Mouse (Mus musculus) kidney, embryonic 16.5 days (tissue): ENCODE measurements around the gene Lpcat2b. TPM values are rescaled to one million over a fixed set of nuclear protein-coding genes. Genes with fewer than 3 reads are reported as not detected.

Experiments
- ATAC-seq: fragments of 200-750 bp; cut with Nextera tagmentation; 2 replicates; pipeline ENCODE4 v1.8.0; 2017; ENCODE audit warnings: moderate TSS enrichment; ENCODE audit not compliant: low FRiP score, low TSS enrichment
- H3K27ac ChIP-seq: fragments of 300-500 bp; sonication (generic); 2 replicates; pipeline ENCODE4 v1.5.1; 2014; ENCODE audit warnings: low read length
- H3K27me3 ChIP-seq: fragments of 300-500 bp; sonication (generic); 2 replicates; pipeline ENCODE4 v1.6.1; 2014; ENCODE audit warnings: low read length, control low read depth, mixed read lengths; ENCODE audit not compliant: insufficient read depth
- H3K36me3 ChIP-seq: fragments of 300-500 bp; sonication (generic); 2 replicates; pipeline ENCODE4 v1.6.1; 2014; ENCODE audit warnings: low read length, control low read depth, mixed read lengths; ENCODE audit not compliant: insufficient read depth
- H3K4me1 ChIP-seq: fragments of 300-500 bp; sonication (generic); 2 replicates; pipeline ENCODE4 v1.6.1; 2014; ENCODE audit warnings: low read length, control low read depth, mixed read lengths; ENCODE audit not compliant: insufficient read depth
- H3K4me2 ChIP-seq: fragments of 300-500 bp; sonication (generic); replicated peaks from 2 replicates; pipeline ENCODE4 v1.6.1; 2014; ENCODE audit warnings: low read depth, low read length
- H3K4me3 ChIP-seq: fragments of 300-500 bp; sonication (generic); 2 replicates; pipeline ENCODE4 v1.5.1; 2014; ENCODE audit warnings: mild to moderate bottlenecking, low read length
- H3K9ac ChIP-seq: fragments of 300-500 bp; sonication (generic); replicated peaks from 2 replicates; pipeline ENCODE4 v1.6.1; 2014; ENCODE audit warnings: low read length
- H3K9me3 ChIP-seq: fragments of 300-500 bp; sonication (generic); 2 replicates; pipeline ENCODE4 v1.6.1; 2016; ENCODE audit warnings: low read length, control low read depth
- WGBS: fragments of 180-500 bp; shearing (Covaris S2); extraction: QIAGEN DNeasy Blood & Tissue Kit; methylation state at CpG from one replicate; pipeline ENCODE4 v1.1.7; 2014; 5-methylcytosine and 5-hydroxymethylcytosine counted together
- polyA plus RNA-seq: library from polyadenylated mRNA; unstranded; fragments of >200 nt; fragmentation: Nextera tagmentation; extraction: Ambion mirVana; gene quantifications from 2 replicates; pipeline ENCODE4 v1.2.1, GENCODE M21; 2015

Lpcat2b gene
- polyA plus RNA-seq, 1 experiment from 2014 or later, result not detected

DNA sequence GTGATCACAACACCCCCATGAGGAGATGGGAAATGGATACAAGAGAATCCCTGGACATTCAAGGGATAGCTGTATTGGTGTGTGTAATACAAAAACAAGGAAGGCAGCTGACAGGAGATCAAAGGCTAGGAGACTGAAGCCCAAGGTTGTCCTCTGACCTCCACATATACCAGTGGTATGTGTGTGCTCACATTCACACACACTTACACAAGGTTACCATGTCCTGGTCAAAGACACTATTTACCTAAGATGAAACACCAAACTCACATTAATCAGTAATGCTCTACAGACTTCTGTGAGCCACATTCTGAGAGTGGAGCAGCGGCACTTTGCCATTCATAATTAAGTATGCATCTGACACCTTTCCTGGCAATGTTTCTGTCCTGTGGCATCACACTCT lies 21.0 kb upstream of the Lpcat2b start:
- no peak overlapping the region for H3K4me3 ChIP-seq
- H3K9me3 ChIP-seq, result no peaks in the 10 kb centered on the region
- H3K27me3 ChIP-seq, result peaks cover 3% of the 10 kb centered on the region; the same call in 1 of the 2 replicates
- no peak overlapping the region for H3K9ac ChIP-seq
- no peak overlapping the region for H3K27ac ChIP-seq
- H3K36me3 ChIP-seq, result no peaks in the 10 kb centered on the region
- H3K4me2 ChIP-seq, result no peak overlapping the region
- H3K4me1 ChIP-seq, result no peaks in the 10 kb centered on the region
- ATAC-seq, result no peak
- 77% methylated on average over 1 of the region's 1 CpGs for WGBS

DNA sequence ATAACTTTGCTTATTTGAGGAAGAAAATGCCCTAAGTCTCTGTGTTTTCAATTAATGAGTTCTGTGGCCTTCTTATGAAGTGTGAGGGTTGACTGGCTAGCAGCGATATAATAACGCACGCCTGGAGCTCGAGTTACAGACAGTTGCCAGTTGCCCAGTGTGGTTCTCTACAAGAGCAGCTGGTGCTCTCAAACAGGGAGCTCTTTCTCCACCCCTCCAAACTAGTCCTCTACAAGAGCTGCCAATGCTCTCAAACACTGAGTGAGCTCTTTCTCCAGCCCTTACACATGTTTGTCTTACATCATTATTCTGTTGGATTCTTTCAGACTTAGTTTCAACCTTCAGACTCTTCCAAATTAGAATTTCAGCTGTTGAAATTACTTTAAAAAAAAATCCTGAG lies 20.0 kb upstream of the Lpcat2b start:
- no peak overlapping the region for H3K4me2 ChIP-seq
- WGBS, result 39% methylated on average over 4 of the region's 4 CpGs
- no peak overlapping the region for H3K4me3 ChIP-seq
- H3K4me1 ChIP-seq, result no peaks in the 10 kb centered on the region
- H3K9ac ChIP-seq, result no peak overlapping the region
- H3K27me3 ChIP-seq, result no peaks in the 10 kb centered on the region
- no peaks in the 10 kb centered on the region for H3K36me3 ChIP-seq
- no peak for ATAC-seq
- no peaks in the 10 kb centered on the region for H3K9me3 ChIP-seq
- no peak overlapping the region for H3K27ac ChIP-seq

DNA sequence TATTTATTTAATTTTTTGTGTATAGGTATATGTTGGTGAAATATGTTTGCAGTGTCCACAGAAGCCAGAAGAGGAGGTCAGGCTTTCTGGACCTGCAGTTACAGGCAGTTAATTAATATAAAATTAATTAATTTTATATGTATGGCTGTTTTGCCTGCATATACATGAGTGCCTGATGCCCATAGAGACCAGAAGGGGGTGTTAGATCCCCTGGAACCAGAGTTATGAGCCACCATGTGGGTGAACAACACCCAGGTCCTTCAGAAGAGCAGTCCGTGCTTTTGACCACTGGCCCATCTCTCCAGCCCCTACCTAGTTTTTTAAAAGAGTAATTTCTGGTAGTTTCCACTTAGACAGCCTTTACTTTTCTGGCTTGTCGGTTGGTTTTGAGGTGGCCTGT lies 19.1 kb upstream of the Lpcat2b start:
- 85% methylated on average over 2 of the region's 2 CpGs for WGBS
- no peaks in the 10 kb centered on the region for H3K36me3 ChIP-seq
- ATAC-seq, result no peak
- no peak overlapping the region for H3K27ac ChIP-seq
- H3K9ac ChIP-seq, result no peak overlapping the region
- no peaks in the 10 kb centered on the region for H3K27me3 ChIP-seq
- H3K4me3 ChIP-seq, result no peak overlapping the region
- H3K4me2 ChIP-seq, result no peak overlapping the region
- H3K9me3 ChIP-seq, result no peaks in the 10 kb centered on the region
- no peaks in the 10 kb centered on the region for H3K4me1 ChIP-seq

- Histone ChIP-seq H3K9me3 (no peaks in the 10 kb centered on the region), H3K4me1 (no peaks in the 10 kb centered on the region), H3K4me2 (no peak overlapping the region), H3K36me3 (no peaks in the 10 kb centered on the region), H3K9ac (no peak overlapping the region), H3K27ac (no peak overlapping the region), H3K27me3 (no peaks in the 10 kb centered on the region), H3K4me3 (no peak overlapping the region)
- WGBS, result 83% methylated on average over 2 of the region's 2 CpGs
- no peak for ATAC-seq
These were observed 16.3 kb upstream of the Lpcat2b start for GRCm38 (mm10) chr5:107415098-107415497.

GRCm38 (mm10) chr5:107421676-107422075 lies 9.7 kb upstream of the Lpcat2b start:
- H3K4me1 ChIP-seq, result no peaks in the 10 kb centered on the region
- no peak for ATAC-seq
- H3K9ac ChIP-seq, result no peak overlapping the region
- no peaks in the 10 kb centered on the region for H3K36me3 ChIP-seq
- no peak overlapping the region for H3K27ac ChIP-seq
- H3K4me2 ChIP-seq, result no peak overlapping the region
- H3K27me3 ChIP-seq, result no peaks in the 10 kb centered on the region
- 24% methylated on average over 1 of the region's 1 CpGs for WGBS
- H3K9me3 ChIP-seq, result no peaks in the 10 kb centered on the region
- no peak overlapping the region for H3K4me3 ChIP-seq

DNA sequence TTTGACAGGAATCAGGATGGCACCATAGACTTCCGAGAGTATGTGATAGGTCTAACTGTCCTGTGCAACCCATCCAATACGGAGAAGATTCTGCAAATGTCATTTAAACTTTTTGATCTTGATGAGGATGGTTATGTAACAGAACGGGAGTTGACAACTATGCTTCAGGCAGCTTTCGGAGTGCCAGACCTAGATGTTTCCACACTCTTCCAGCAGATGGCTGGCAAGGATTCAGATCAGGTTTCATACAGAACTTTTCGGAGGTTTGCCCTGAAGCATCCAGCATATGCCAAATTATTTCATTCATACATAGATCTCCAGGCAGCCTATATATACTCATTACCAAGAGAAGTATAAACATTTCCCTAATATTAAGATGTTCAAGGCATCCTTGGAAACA lies 2.7 kb downstream of the Lpcat2b start:
- WGBS, result 75% methylated on average over 5 of the region's 5 CpGs
- no peaks in the 10 kb centered on the region for H3K9me3 ChIP-seq
- H3K4me3 ChIP-seq, result no peak overlapping the region
- no peak for ATAC-seq
- H3K4me1 ChIP-seq, result peaks cover 10% of the 10 kb centered on the region
- no peak overlapping the region for H3K9ac ChIP-seq
- no peaks in the 10 kb centered on the region; the same call in 1 of the 2 replicates for H3K27me3 ChIP-seq
- H3K36me3 ChIP-seq, result no peaks in the 10 kb centered on the region
- H3K4me2 ChIP-seq, result no peak overlapping the region
- no peak overlapping the region for H3K27ac ChIP-seq

DNA sequence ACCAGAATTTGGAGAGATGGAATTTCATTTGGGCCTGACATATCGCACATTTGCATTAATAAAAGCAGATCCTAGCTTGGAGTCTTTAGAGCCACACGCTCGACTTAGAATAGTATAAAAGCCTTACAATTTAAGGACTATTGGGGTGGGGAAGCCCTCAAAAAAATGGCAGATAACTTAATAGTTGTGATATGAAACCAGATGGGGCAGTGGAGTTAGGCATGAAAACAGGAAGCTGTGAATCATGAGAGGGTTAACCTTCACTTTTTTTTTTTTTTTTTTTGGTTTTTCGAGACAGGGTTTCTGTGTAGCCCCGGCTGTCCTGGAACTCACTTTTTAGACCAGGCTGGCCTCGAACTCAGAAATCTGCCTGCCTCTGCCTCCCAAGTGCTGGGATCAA lies 4.8 kb downstream of the Lpcat2b start:
- Histone ChIP-seq H3K9ac (no peak overlapping the region), H3K9me3 (no peaks in the 10 kb centered on the region), H3K36me3 (no peaks in the 10 kb centered on the region), H3K27ac (no peak overlapping the region), H3K4me2 (no peak overlapping the region), H3K27me3 (no peaks in the 10 kb centered on the region; the same call in 1 of the 2 replicates), H3K4me3 (no peak overlapping the region), H3K4me1 (peaks cover 11% of the 10 kb centered on the region)
- 83% methylated on average over 6 of the region's 6 CpGs for WGBS
- ATAC-seq, result no peak

DNA sequence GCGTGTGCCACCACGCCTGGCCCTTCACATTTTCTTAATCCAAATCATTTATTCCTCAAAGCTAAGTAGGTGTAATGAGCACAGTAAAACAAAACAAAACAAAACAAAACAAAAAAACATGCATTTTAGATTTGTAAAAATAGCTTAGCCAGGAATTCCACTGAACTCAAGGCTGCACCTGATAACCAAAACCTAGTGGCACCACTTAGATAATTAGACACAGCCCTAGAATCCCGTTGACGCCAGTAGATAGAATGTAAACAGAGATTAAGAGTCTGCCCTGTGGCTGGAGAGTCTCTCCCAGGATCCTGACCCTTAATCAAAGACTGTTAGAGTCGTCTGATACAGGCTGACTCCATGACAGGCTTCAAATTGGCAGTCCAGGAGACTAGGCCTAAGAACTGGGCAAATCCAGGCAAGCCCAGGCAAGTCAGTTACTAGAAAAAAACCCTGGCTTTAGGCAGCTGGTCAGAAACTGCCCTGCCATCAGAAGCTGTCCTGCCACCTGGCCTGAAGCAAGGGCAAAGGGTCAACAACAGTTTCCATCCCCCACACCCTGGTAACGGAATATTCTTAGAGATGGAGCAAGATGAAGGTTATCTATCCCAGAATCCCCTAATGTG lies 5.3 kb downstream of the Lpcat2b start:
- ATAC-seq, result no peak
- no peak overlapping the region for H3K4me2 ChIP-seq
- H3K4me1 ChIP-seq, result peaks cover 11% of the 10 kb centered on the region
- no peaks in the 10 kb centered on the region; the same call in 1 of the 2 replicates for H3K27me3 ChIP-seq
- WGBS, result 81% methylated on average over 6 of the region's 6 CpGs
- H3K9me3 ChIP-seq, result no peaks in the 10 kb centered on the region
- no peaks in the 10 kb centered on the region for H3K36me3 ChIP-seq
- no peak overlapping the region for H3K27ac ChIP-seq
- H3K4me3 ChIP-seq, result no peak overlapping the region
- no peak overlapping the region for H3K9ac ChIP-seq

- H3K9ac ChIP-seq, result peak within 1 kb of the TSS; percentile 96
- peak within 1 kb of the TSS; percentile 93 for H3K4me3 ChIP-seq
- peak within 1 kb of the TSS; percentile 93 for H3K27ac ChIP-seq
- no peaks in the 10 kb centered on the region; the same call in 1 of the 2 replicates for H3K27me3 ChIP-seq
- peaks cover 11% of the 10 kb centered on the region for H3K4me1 ChIP-seq
- peak; percentile 97 for ATAC-seq
- under 1% methylated on average over 51 of the region's 51 CpGs for WGBS
- no peaks in the 10 kb centered on the region for H3K9me3 ChIP-seq
- peak within 1 kb of the TSS; percentile 77 for H3K4me2 ChIP-seq
- H3K36me3 ChIP-seq, result no peaks in the 10 kb centered on the region
These were observed 6.3 kb downstream of the Lpcat2b start, which contains the start of gene Btbd8 for GRCm38 (mm10) chr5:107437464-107438281. Btbd8 (plus strand) TSS chr5:107437997.

- Histone ChIP-seq H3K4me1 (peaks cover 11% of the 10 kb centered on the region), H3K36me3 (no peaks in the 10 kb centered on the region), H3K4me3 (peak overlapping the region; percentile 93), H3K27me3 (no peaks in the 10 kb centered on the region), H3K9me3 (no peaks in the 10 kb centered on the region), H3K9ac (peak overlapping the region; percentile 96), H3K27ac (peak overlapping the region; percentile 93), H3K4me2 (peak overlapping the region; percentile 77)
- peak; percentile 12; the same call in 1 of the 2 replicates for ATAC-seq
- 19% methylated on average over 7 of the region's 7 CpGs for WGBS
These were observed 7.0 kb downstream of the Lpcat2b start for GRCm38 (mm10) chr5:107438353-107438752.
